In genomic region chr2:165866412-165866811, GRCm38 (mm10) we compare ENCODE assay signal across 9 mouse cellular contexts. TPM values are rescaled to one million over a fixed set of nuclear protein-coding genes. Genes with fewer than 3 reads are reported as not detected.
DNase-seq lines count a peak whose midpoint lies in the region; ATAC-seq and TF ChIP-seq lines count a peak whose summit lies in the region.
"Had no signal": no experiment of that assay in that cellular context is flagged by ENCODE, and none has a peak within 500 bp of the region (broad histone marks: within the 10 kb centered on the region; RNA-seq: fewer than 3 reads in every experiment).

No protein-coding gene starts in this region.

- 62% methylated on average over 8 of the region's 8 CpGs for WGBS in kidney, embryonic 16.5 days
- 54% methylated on average over 8 of the region's 8 CpGs for WGBS in hindbrain, embryonic 13.5 days
- 22% methylated on average over 8 of the region's 8 CpGs for WGBS in midbrain, embryonic 14.5 days

- peak overlapping the region; percentile 69 for H3K27ac ChIP-seq in kidney, embryonic 16.5 days (ENCODE audit: low read length)
- peak overlapping the region; percentile 19; the same call in 1 of the 2 replicates for H3K27ac ChIP-seq in embryonic fibroblast, embryonic 13.5 days (ENCODE audit: insufficient read depth, low read length)
- H3K27ac ChIP-seq in hindbrain, embryonic 13.5 days: peak overlapping the region; percentile 92
- H3K27ac ChIP-seq in midbrain, embryonic 14.5 days (replicated peaks; ENCODE audit: low read depth, low read length): peak overlapping the region; percentile 86

- DNase-seq in kidney, adult 9 months: no peak
- peak; percentile 47 for DNase-seq in midbrain, embryonic 14.5 days
- DNase-seq in thymus, postnatal 36 days: no peak
- no peak for DNase-seq in layer of hippocampus, adult 8-10 months (ENCODE audit: low spot score in 2 of 2)
- no peak for DNase-seq in thymus, postnatal 25 days
- DNase-seq: embryo, embryonic 11 days had no signal

- 0 out of 2 replicates have a peak overlapping the region, but pooled peaks have one; percentile 31 for H3K9ac ChIP-seq in kidney, embryonic 16.5 days (replicated peaks; ENCODE audit: low read length)
- peak overlapping the region; percentile 14 for H3K9ac ChIP-seq in hindbrain, embryonic 13.5 days
- H3K9ac ChIP-seq in midbrain, embryonic 14.5 days (replicated peaks; ENCODE audit: low read length): peak overlapping the region; percentile 40; the same call in 1 of the 2 replicates

- H3K27me3 ChIP-seq in kidney, embryonic 16.5 days (ENCODE audit: insufficient read depth, low read length): no peaks in the 10 kb centered on the region
- H3K27me3 ChIP-seq in hindbrain, embryonic 13.5 days: no peaks in the 10 kb centered on the region
- no peaks in the 10 kb centered on the region for H3K27me3 ChIP-seq in midbrain, embryonic 14.5 days (ENCODE audit: control insufficient read depth, insufficient read depth, low read length)

- peaks cover 14% of the 10 kb centered on the region; the same call in 1 of the 2 replicates for H3K36me3 ChIP-seq in kidney, embryonic 16.5 days (ENCODE audit: insufficient read depth, low read length)
- peaks cover 15% of the 10 kb centered on the region for H3K36me3 ChIP-seq in hindbrain, embryonic 13.5 days
- H3K36me3 ChIP-seq in midbrain, embryonic 14.5 days (ENCODE audit: control insufficient read depth, insufficient read depth, low read length): peaks cover 2% of the 10 kb centered on the region; the same call in 1 of the 2 replicates

- no peak for TF ChIP-seq POLR2A in embryonic fibroblast, embryonic 13.5 days (IDR thresholded peaks at IDR 0.05; ENCODE audit: low read depth, low read length)

- H3K9me3 ChIP-seq in kidney, embryonic 16.5 days (ENCODE audit: low read length): no peaks in the 10 kb centered on the region
- H3K9me3 ChIP-seq in hindbrain, embryonic 13.5 days: no peaks in the 10 kb centered on the region
- H3K9me3 ChIP-seq in midbrain, embryonic 14.5 days (ENCODE audit: control insufficient read depth, low read length): no peaks in the 10 kb centered on the region

- ATAC-seq in kidney, embryonic 16.5 days (ENCODE audit: low FRiP score, low TSS enrichment): no peak
- ATAC-seq in hindbrain, embryonic 13.5 days (ENCODE audit: low FRiP score): no peak
- ATAC-seq in midbrain, embryonic 14.5 days (ENCODE audit: low FRiP score, low TSS enrichment): no peak

- H3K4me1 ChIP-seq in kidney, embryonic 16.5 days (ENCODE audit: insufficient read depth, low read length): peaks cover 56% of the 10 kb centered on the region
- peaks cover 8% of the 10 kb centered on the region; the same call in 1 of the 2 replicates for H3K4me1 ChIP-seq in embryonic fibroblast, embryonic 13.5 days (ENCODE audit: control insufficient read depth, insufficient read depth, low read length)
- H3K4me1 ChIP-seq in hindbrain, embryonic 13.5 days (replicated peaks): peaks cover 88% of the 10 kb centered on the region
- H3K4me1 ChIP-seq in midbrain, embryonic 14.5 days (ENCODE audit: control insufficient read depth, insufficient read depth, low read length): peaks cover 45% of the 10 kb centered on the region

- no peak overlapping the region for H3K4me3 ChIP-seq in kidney, embryonic 16.5 days (ENCODE audit: low read length)
- no peak overlapping the region for H3K4me3 ChIP-seq in embryonic fibroblast, embryonic 13.5 days (ENCODE audit: insufficient read depth, low read length)
- H3K4me3 ChIP-seq in hindbrain, embryonic 13.5 days: no peak overlapping the region
- H3K4me3 ChIP-seq in midbrain, embryonic 14.5 days (replicated peaks; ENCODE audit: low read depth, low read length): no peak overlapping the region

- TF ChIP-seq CTCF in embryonic fibroblast, embryonic 13.5 days (IDR thresholded peaks at IDR 0.05; ENCODE audit: borderline replicate concordance, insufficient read depth, low read length): no peak

- H3K4me2 ChIP-seq in kidney, embryonic 16.5 days (replicated peaks; ENCODE audit: low read depth, low read length): no peak overlapping the region
- H3K4me2 ChIP-seq in hindbrain, embryonic 13.5 days: no peak overlapping the region
- peak overlapping the region; percentile 25 for H3K4me2 ChIP-seq in midbrain, embryonic 14.5 days (ENCODE audit: low read length)

RNA-seq across cellular contexts. Expression of gene Zmynd8, which starts 32.4 kb away (rescaled TPM):
- polyA plus RNA-seq in kidney, embryonic 16.5 days (2015; fragmentation: Nextera tagmentation; extraction: Ambion mirVana): 58.2 and 69.4 TPM in 2 replicates
- polyA plus RNA-seq in embryonic fibroblast, embryonic 13.5 days (2011; ENCODE audit: insufficient read length, low read depth, missing spikeins): 65.8 and 66.4 TPM in 2 replicates
- polyA plus RNA-seq in hindbrain, embryonic 13.5 days (2015; fragmentation: Nextera tagmentation; extraction: Ambion mirVana): 82.2 and 86.6 TPM in 2 replicates
- polyA plus RNA-seq in midbrain, embryonic 14.5 days (2014; fragmentation: Nextera tagmentation; extraction: Ambion mirVana): 64.4 and 67.8 TPM in 2 replicates
- total RNA-seq in layer of hippocampus, adult 8-10 months (2022): 100 to 1,000 TPM; 128 to 162 (median 147) TPM

Comparison
In these comparisons a context has a peak if more than half of its experiments do, and no peak if none do; other contexts are left out.
1. H3K27ac ChIP-seq: peak in every context shown above with its lines; median percentile 92 in hindbrain, embryonic 13.5 days; 86 in midbrain, embryonic 14.5 days; 69 in kidney, embryonic 16.5 days; 19 in embryonic fibroblast, embryonic 13.5 days.